Mouse (Mus musculus) CD4-positive helper T cell, adult 2 months (primary cell): Measurements from ENCODE around the gene Olfr1006.
"Not testable (repeated sequence)": the region's sequence is repeated elsewhere in the genome, so short reads cannot be mapped to it uniquely, and the experiment has no call there.

Source experiments
- DNase-seq: peaks from one replicate; pipeline ENCODE4 v3.0.0-alpha.2; 2012; ENCODE audit warnings: low read depth, missing footprints, low spot score

Gene Olfr1006

DNA sequence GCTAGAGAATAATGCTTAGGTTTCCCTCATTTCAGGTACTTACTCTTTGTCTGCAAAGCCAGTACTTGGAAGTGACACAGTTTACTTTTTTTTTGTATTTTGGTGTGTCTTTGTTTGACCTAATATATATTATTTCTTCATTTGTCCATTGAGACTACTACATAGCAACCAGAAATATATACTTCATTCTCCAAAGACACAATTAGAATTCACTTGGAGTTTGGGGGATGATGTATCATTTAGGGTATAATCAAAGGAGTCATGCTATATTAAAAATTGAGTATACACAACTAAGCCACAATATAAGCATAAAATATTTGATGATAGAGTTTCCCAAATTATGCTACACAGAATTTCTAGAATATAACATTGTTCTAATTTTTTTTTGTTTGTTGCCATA lies at the start of gene Olfr1006:
Olfr1006 (minus strand) TSS at position 101 of the 400 bp plus-strand sequence.
- DNase-seq = no peak

- no peak for DNase-seq
Measured at GRCm38 (mm10) chr2:85725793-85726192, 47.2 kb upstream of the Olfr1006 start.

DNA sequence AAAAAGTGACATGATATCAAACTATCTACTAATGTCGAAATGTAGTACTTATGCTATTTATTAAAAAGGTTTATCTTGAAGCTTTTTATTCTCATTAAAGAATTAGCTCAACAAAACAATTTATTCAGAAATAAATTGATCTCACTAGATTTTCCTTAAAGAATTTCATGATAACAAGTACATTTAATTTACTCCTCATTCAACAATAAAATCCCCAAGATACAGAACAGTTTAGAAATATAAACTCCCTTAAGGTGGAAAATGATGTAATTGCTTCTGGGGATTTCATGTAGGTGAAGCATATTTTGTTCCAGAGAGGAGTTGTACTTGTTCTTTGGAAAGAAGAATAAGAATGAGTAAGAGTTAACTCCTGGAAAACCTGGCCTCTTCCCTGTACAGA lies 36.6 kb upstream of the Olfr1006 start, which contains the start of gene Olfr1009:
Olfr1009 (plus strand) TSS at position 301 of the 400 bp plus-strand sequence.
- no peak for DNase-seq

DNA sequence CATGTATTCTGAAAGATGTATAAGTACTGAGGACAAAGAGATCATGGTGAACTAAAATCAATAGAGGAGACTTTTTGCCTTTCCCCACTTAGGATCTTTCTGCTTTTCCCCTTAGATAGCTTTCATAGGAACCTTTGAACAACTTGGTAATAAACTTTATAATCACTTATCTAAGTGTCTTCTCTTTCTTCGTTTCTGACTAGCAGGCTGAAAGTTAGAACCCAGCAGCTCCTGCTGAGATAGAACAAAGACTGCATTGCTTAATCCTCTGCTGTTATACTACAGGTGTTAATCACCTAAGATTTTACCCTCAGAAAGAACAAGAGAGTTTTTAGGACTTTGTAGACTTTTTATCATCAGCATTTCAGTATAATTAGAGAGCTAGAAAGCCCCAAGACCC lies 32.6 kb upstream of the Olfr1006 start:
- DNase-seq = no peak

- DNase-seq = not testable (repeated sequence)
Measured at GRCm38 (mm10) chr2:85710680-85711079, 32.1 kb upstream of the Olfr1006 start.

GRCm38 (mm10) chr2:85689131-85689530 lies 10.6 kb upstream of the Olfr1006 start, which contains the start of gene Olfr1008:
Gene Olfr1008, plus strand, starts transcription at chr2:85689431.
- no peak for DNase-seq

DNA sequence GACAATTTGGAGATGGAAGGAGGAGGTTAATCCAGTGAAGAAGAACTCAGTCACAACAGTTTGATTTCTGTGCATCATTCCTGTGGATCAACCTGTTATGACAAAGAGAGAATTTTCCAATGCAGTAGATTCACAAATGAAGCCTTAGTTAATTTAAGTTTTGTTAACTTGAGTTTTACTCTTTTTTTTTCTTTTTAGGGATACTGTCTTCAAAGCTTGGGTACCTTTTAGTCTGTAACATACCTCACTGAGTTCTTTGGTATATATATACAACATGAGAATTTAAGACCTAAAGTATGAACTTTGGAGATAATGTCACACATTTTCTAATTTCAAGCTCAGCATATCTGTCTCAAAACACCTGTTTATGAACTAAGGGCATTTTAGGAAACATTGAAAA lies 14.2 kb downstream of the Olfr1006 start, which contains the start of gene Olfr154:
Olfr154 (minus strand) TSS at position 101 of the 400 bp plus-strand sequence.
- not testable (repeated sequence) for DNase-seq

DNA sequence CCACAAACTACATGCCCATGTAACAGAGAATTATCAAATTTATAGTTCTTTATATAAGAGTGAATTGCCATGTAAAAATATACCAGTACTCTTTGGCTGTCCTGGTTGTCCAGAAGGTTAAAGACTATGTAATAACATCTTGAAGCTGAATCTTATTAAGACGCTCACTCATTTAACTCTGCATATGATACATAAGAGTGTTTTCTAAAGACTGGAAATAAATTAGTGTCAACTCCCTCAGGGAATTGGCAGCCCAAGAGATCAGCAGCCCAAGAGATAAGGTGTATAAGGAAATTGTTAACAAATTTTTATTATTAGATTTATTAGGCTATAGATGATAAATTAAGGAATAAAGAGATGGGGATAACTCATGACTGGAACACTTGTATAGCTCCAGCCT lies 28.0 kb downstream of the Olfr1006 start, which contains the start of gene Olfr1002:
Olfr1002 (minus strand) TSS at position 101 of the 400 bp plus-strand sequence.
- no peak for DNase-seq
